Mouse (Mus musculus) forebrain, embryonic 13.5 days (tissue): ENCODE results near the gene Cyth1. TPM values are rescaled to one million over a fixed set of nuclear protein-coding genes. Genes with fewer than 3 reads are reported as not detected.

Experiments used
- ATAC-seq: fragments of 200-750 bp; cut with Nextera tagmentation; 2 replicates; pipeline ENCODE4 v1.8.0; 2017
- H3K27ac ChIP-seq: fragments of 300-500 bp; sonication (generic); 2 replicates; pipeline ENCODE4 v1.5.1; 2015; ENCODE audit warnings: inconsistent platforms, mild to moderate bottlenecking, moderate library complexity
- H3K27me3 ChIP-seq: fragments of 300-500 bp; sonication (generic); 2 replicates; pipeline ENCODE4 v1.6.1; 2015; ENCODE audit warnings: mild to moderate bottlenecking, inconsistent platforms
- H3K36me3 ChIP-seq: fragments of 300-500 bp; sonication (generic); 2 replicates; pipeline ENCODE4 v1.6.1; 2015; ENCODE audit warnings: mild to moderate bottlenecking, inconsistent platforms; ENCODE audit not compliant: poor library complexity, severe bottlenecking
- H3K4me1 ChIP-seq: fragments of 300-500 bp; sonication (generic); 2 replicates; pipeline ENCODE4 v1.6.1; 2015; ENCODE audit warnings: inconsistent platforms
- H3K4me2 ChIP-seq: fragments of 300-500 bp; sonication (generic); 2 replicates; pipeline ENCODE4 v1.6.1; 2015; ENCODE audit warnings: inconsistent platforms, mild to moderate bottlenecking, moderate library complexity
- H3K4me3 ChIP-seq: fragments of 300-500 bp; sonication (generic); 2 replicates; pipeline ENCODE4 v1.5.1; 2015; ENCODE audit warnings: mild to moderate bottlenecking, inconsistent platforms
- H3K9ac ChIP-seq: fragments of 300-500 bp; sonication (generic); 2 replicates; pipeline ENCODE4 v1.6.1; 2015; ENCODE audit warnings: mild to moderate bottlenecking, inconsistent platforms
- H3K9me3 ChIP-seq: fragments of 300-500 bp; sonication (generic); replicated peaks from 2 replicates; pipeline ENCODE4 v1.6.1; 2016; ENCODE audit warnings: inconsistent platforms
- WGBS: fragments of 180-500 bp; shearing (Covaris S2); methylation state at CpG from one replicate; pipeline ENCODE4 v1.1.7; 2015; 5-methylcytosine and 5-hydroxymethylcytosine counted together
- polyA plus RNA-seq: library from polyadenylated mRNA; unstranded; fragments of >200 nt; fragmentation: Nextera tagmentation; extraction: Ambion mirVana; gene quantifications from 2 replicates; pipeline ENCODE4 v1.2.1, GENCODE M21; 2015

The Cyth1 gene
- polyA plus RNA-seq, 1 experiment from 2014 or later = 22.7 TPM

DNA sequence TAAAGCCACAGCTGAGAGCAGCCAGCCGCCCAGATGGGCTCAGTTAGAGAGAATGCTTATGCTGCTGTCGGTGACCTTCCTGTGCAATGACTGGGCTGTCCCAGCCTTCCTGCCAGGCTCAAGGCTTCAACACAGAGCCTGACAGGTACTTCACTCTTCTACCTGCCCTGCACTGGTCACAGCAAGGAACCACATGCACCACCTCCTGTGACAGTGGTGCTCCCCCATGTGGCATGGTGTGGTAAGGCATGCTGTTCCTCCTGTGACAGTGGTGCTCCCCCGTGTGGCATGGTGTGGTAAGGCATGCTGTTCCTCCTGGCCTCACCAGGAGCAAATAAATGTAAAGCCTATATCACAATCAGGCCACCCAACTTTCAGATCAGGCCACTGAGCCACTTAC is 145.6 kb downstream of the Cyth1 start:
- Histone ChIP-seq H3K9me3 (no peaks in the 10 kb centered on the region), H3K4me2 (no peak overlapping the region), H3K9ac (no peak overlapping the region), H3K27ac (no peak overlapping the region), H3K36me3 (no peaks in the 10 kb centered on the region), H3K27me3 (no peaks in the 10 kb centered on the region), H3K4me1 (no peaks in the 10 kb centered on the region), H3K4me3 (no peak overlapping the region)
- 63% methylated on average over 3 of the region's 3 CpGs for WGBS
- 0 out of 2 replicates have a peak, but pooled peaks have one; percentile 43 for ATAC-seq

DNA sequence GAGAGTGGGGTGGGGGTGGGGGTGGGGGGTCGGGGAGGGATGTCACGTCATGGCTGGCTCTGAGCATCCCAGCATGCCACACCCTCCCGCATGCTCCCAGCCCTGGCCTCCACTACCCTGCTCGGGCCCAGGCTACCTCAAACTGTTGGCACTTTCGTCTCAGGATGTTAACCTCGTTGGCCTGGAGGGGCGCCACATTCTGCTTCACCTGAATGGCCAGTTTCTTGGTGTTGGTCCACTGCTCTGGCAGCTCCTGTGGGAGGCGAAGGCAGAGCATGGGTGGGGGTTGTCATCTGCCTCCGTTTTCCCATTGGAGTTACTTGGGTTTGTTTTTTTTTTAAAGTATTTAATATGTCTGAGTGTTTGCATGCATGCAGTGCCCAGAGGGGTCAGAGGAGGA is 147.3 kb downstream of the Cyth1 start:
- no peak overlapping the region for H3K9ac ChIP-seq
- no peak for ATAC-seq
- no peaks in the 10 kb centered on the region for H3K36me3 ChIP-seq
- no peaks in the 10 kb centered on the region for H3K27me3 ChIP-seq
- 56% methylated on average over 9 of the region's 9 CpGs for WGBS
- no peaks in the 10 kb centered on the region for H3K4me1 ChIP-seq
- H3K27ac ChIP-seq = no peak overlapping the region
- H3K4me3 ChIP-seq = no peak overlapping the region
- H3K9me3 ChIP-seq = no peaks in the 10 kb centered on the region
- H3K4me2 ChIP-seq = no peak overlapping the region

DNA sequence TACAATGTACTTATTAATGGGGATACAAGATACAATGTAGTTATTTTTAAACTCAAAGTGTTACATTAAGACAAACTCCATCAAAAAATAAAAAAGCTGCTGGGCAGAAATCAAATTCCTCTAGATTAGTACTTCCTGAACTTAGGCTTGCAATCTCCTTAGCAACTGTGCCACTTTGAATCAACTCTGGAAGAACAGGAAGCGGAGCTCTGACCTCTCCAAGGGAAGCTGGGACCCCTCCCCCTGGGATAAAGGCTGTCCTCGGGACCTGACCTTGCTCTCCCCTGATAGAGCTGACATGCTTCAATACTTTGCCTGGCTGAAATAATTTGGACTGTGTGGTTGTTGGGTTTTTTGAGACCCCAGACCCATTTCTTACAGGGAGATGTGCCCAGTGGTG is 151.7 kb downstream of the Cyth1 start:
- Histone ChIP-seq H3K9me3 (no peaks in the 10 kb centered on the region), H3K36me3 (no peaks in the 10 kb centered on the region), H3K4me1 (no peaks in the 10 kb centered on the region), H3K9ac (no peak overlapping the region), H3K4me3 (no peak overlapping the region), H3K27ac (no peak overlapping the region), H3K27me3 (no peaks in the 10 kb centered on the region), H3K4me2 (no peak overlapping the region)
- ATAC-seq = no peak
- WGBS = 60% methylated on average over 2 of the region's 2 CpGs

- H3K4me2 ChIP-seq = no peak overlapping the region
- WGBS = 94% methylated on average over 9 of the region's 9 CpGs
- ATAC-seq = no peak
Observed at GRCm38 (mm10) chr11:118095004-118095403, 153.4 kb downstream of the Cyth1 start.

DNA sequence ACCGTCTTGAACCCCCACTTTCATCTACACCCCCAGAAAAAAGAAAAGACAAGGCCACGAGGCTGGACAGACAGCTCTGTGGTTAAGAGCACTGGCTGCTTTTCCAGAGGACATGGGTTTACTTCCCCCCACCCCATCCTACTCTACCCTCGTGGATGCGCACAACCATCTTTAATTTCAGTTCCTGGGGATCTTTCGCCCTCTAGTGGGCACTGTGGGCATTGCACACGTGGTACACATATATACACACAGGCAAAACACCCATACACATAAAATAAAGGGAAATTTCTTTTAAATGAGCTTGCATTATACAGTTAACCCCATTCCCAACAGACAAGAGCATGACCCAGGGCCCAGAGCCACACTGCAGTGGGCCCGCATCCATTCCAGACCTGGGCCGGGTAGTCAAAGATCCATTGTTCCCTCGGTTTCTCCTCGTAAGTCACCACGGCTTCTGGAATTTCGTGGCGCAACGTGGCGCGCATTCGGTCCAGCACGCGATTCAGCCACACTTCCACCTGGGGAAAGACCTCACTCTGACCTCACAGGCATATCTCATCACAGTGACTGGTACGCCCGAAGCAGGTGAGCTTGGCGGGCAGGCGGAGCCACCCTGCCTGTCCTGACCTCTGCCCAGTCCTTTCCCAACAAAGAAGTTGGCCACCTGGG is 157.3 kb downstream of the Cyth1 start:
- ATAC-seq = no peak
- Histone ChIP-seq H3K9ac (no peak overlapping the region), H3K4me1 (no peaks in the 10 kb centered on the region), H3K9me3 (peaks cover 8% of the 10 kb centered on the region; the same call in 1 of the 2 replicates), H3K4me3 (no peak overlapping the region), H3K27ac (no peak overlapping the region), H3K27me3 (no peaks in the 10 kb centered on the region), H3K36me3 (no peaks in the 10 kb centered on the region), H3K4me2 (no peak overlapping the region)
- 85% methylated on average over 23 of the region's 23 CpGs for WGBS

More at GRCm38 (mm10) chr11:118095004-118095403, 153.4 kb downstream of the Cyth1 start:
- no peaks in the 10 kb centered on the region for H3K27me3 ChIP-seq
- H3K36me3 ChIP-seq = no peaks in the 10 kb centered on the region
- peaks cover 8% of the 10 kb centered on the region; the same call in 1 of the 2 replicates for H3K9me3 ChIP-seq
- H3K27ac ChIP-seq = no peak overlapping the region
- no peak overlapping the region for H3K4me3 ChIP-seq
- H3K4me1 ChIP-seq = no peaks in the 10 kb centered on the region
- no peak overlapping the region for H3K9ac ChIP-seq

DNA sequence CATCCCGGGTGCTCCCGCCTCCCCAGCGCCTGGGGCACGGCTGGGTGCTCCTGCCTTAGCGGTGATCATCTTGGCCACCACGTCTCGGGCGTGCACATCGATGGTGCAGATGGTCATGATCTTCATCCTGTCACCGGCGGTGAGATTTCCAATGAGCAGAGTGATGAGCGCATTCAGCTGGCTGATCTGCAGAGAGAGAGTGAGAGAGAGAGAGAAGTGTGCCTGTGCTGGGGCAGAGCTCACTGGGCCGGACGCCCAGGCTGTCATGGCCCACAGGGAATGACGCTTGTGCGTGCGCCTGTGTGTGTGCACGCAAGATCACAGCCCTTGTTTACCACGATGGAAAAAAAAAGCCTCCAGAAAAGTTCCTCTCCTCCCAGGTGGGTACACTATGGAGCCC is 159.5 kb downstream of the Cyth1 start:
- no peak overlapping the region for H3K4me2 ChIP-seq
- H3K4me1 ChIP-seq = no peaks in the 10 kb centered on the region
- H3K9ac ChIP-seq = no peak overlapping the region
- H3K36me3 ChIP-seq = no peaks in the 10 kb centered on the region
- no peaks in the 10 kb centered on the region for H3K27me3 ChIP-seq
- peaks cover 8% of the 10 kb centered on the region; the same call in 1 of the 2 replicates for H3K9me3 ChIP-seq
- ATAC-seq = no peak
- 93% methylated on average over 19 of the region's 19 CpGs for WGBS
- H3K27ac ChIP-seq = no peak overlapping the region
- H3K4me3 ChIP-seq = no peak overlapping the region

DNA sequence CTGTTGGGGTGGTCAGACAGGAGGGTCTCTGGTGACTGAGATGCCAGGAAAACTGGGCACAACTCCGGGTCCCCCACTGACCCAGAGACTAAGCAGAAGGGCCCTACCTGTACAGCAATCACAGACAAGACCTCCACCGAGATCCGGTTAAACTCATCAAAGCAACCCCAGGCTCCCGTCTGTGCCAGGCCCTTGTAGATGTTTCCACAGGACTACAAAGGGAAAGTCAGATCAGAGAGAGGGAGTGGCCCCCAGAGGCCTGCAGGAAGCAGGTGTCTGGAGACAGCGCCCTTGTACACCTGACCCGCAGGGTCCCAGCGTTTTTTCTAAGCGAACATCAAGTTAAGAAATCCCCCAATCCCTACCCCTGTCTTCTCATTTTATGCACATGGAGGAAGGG is 162.4 kb downstream of the Cyth1 start:
- Histone ChIP-seq H3K9ac (no peak overlapping the region), H3K9me3 (peaks cover 5% of the 10 kb centered on the region; the same call in 1 of the 2 replicates), H3K27me3 (no peaks in the 10 kb centered on the region), H3K4me2 (no peak overlapping the region), H3K36me3 (no peaks in the 10 kb centered on the region), H3K4me1 (no peaks in the 10 kb centered on the region), H3K27ac (no peak overlapping the region), H3K4me3 (no peak overlapping the region)
- whole genome bisulfite sequencing = 76% methylated on average over 8 of the region's 8 CpGs
- no peak for ATAC-seq

DNA sequence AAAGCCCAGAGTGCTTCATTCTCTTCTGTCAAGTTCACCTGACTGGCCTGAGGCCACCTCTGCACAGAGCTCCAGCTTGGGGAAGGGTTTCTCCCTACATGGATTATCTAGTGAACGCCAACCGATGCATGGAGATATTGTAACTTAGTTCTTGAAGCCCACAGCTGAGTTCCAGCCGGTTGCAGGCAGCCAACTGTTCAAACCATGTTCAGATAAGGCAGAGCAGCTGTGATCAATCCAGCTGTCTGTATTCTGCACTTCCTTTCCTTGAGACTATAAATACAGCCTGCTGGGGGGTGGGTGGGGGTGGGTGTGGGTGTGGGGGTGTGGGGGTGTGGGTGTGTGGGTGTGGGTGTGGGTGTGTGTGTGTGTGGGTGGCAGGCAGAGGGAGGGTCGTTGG is 163.2 kb downstream of the Cyth1 start:
- H3K27ac ChIP-seq = no peak overlapping the region
- no peaks in the 10 kb centered on the region for H3K9me3 ChIP-seq
- no peak for ATAC-seq
- H3K4me2 ChIP-seq = no peak overlapping the region
- no peaks in the 10 kb centered on the region for H3K27me3 ChIP-seq
- no peak overlapping the region for H3K4me3 ChIP-seq
- 87% methylated on average over 4 of the region's 4 CpGs for WGBS
- H3K9ac ChIP-seq = no peak overlapping the region
- no peaks in the 10 kb centered on the region for H3K36me3 ChIP-seq
- no peaks in the 10 kb centered on the region for H3K4me1 ChIP-seq

- Histone ChIP-seq H3K36me3 (no peaks in the 10 kb centered on the region), H3K27me3 (no peaks in the 10 kb centered on the region), H3K4me1 (no peaks in the 10 kb centered on the region), H3K4me2 (no peak overlapping the region), H3K27ac (no peak overlapping the region), H3K4me3 (no peak overlapping the region), H3K9me3 (no peaks in the 10 kb centered on the region), H3K9ac (no peak overlapping the region)
- WGBS = 74% methylated on average over 3 of the region's 3 CpGs
- no peak for ATAC-seq
Observed at GRCm38 (mm10) chr11:118084266-118084665, 164.1 kb downstream of the Cyth1 start.

DNA sequence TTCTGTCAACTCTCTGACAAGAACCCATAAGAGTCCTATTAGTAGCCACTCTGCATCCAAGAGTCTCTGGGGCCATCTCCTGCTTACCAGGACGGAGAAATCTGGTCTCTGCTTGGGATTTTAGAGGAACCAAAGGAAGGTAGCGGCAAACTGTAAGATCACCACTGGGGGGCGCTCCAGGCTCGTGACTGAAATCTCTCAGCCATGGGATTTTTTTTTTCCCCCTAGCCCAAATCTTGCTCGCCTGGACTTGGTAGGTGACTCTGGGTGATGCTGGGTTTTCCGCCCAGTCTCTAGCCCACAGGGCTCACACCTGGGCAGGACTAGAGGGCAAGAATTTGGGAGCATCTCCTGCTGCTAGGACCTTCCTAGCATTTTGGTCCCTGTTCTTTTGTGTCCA is 164.6 kb downstream of the Cyth1 start:
- H3K4me2 ChIP-seq = no peak overlapping the region
- ATAC-seq = no peak
- WGBS = 8% methylated on average over 6 of the region's 6 CpGs
- no peaks in the 10 kb centered on the region for H3K9me3 ChIP-seq
- H3K27me3 ChIP-seq = no peaks in the 10 kb centered on the region
- no peaks in the 10 kb centered on the region for H3K36me3 ChIP-seq
- H3K4me1 ChIP-seq = no peaks in the 10 kb centered on the region
- H3K27ac ChIP-seq = no peak overlapping the region
- no peak overlapping the region for H3K9ac ChIP-seq
- H3K4me3 ChIP-seq = no peak overlapping the region

DNA sequence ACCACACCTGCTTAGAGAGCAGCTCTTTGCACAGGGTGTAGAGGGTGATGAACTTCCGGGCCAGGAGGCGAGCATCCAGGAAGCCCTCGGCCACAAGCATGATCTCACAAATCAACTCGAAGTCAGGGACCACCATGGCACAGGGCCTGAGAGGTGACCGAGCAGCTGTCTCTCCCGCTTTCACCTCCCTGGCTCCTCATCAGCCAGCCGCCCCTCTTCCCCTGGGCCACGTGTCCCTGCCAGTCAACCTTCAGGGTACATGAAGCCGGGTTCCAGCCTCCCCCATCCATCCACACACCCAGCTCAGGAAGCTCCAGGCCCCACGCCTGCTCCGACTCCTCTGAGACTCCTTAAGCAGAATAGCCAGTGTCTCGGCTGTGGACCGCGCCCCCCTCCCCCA is 166.1 kb downstream of the Cyth1 start:
- Histone ChIP-seq H3K9ac (no peak overlapping the region), H3K4me3 (no peak overlapping the region), H3K27ac (no peak overlapping the region), H3K9me3 (no peaks in the 10 kb centered on the region), H3K36me3 (no peaks in the 10 kb centered on the region), H3K27me3 (no peaks in the 10 kb centered on the region), H3K4me1 (no peaks in the 10 kb centered on the region), H3K4me2 (no peak overlapping the region)
- no peak for ATAC-seq
- 86% methylated on average over 14 of the region's 14 CpGs for WGBS
